In genomic region chr17:85881636-85882170, GRCm38 (mm10) we compare ENCODE assay signal across 19 mouse cellular contexts.
DNase-seq lines count a peak whose midpoint lies in the region; ATAC-seq and TF ChIP-seq lines count a peak whose summit lies in the region.
"Had no signal": no experiment of that assay in that cellular context is flagged by ENCODE, and none has a peak within 500 bp of the region (broad histone marks: within the 10 kb centered on the region; RNA-seq: fewer than 3 reads in every experiment).

No protein-coding gene starts in this region.

- H3K36me3 ChIP-seq in forebrain, embryonic 10.5 days (replicated peaks) = no peaks in the 10 kb centered on the region
- no peaks in the 10 kb centered on the region for H3K36me3 ChIP-seq in forebrain, embryonic 16.5 days (ENCODE audit: control insufficient read depth, insufficient read depth)
- H3K36me3 ChIP-seq in lung, embryonic 14.5 days (ENCODE audit: insufficient read depth) = no peaks in the 10 kb centered on the region
- H3K36me3 ChIP-seq in liver, postnatal 0 days (replicated peaks; ENCODE audit: insufficient read depth, low read length) = no peaks in the 10 kb centered on the region; the same call in 1 of the 2 replicates
- no peaks in the 10 kb centered on the region for H3K36me3 ChIP-seq in hindbrain, embryonic 11.5 days (ENCODE audit: control insufficient read depth, insufficient read depth, low read length)
- H3K36me3 ChIP-seq: embryonic facial prominence, embryonic 13.5 days; hindbrain, embryonic 15.5 days; limb, embryonic 15.5 days had no signal

- H3K4me3 ChIP-seq in forebrain, embryonic 10.5 days = no peak overlapping the region
- H3K4me3 ChIP-seq in forebrain, embryonic 16.5 days (replicated peaks; ENCODE audit: low read length) = no peak overlapping the region
- no peak overlapping the region for H3K4me3 ChIP-seq in lung, embryonic 14.5 days (ENCODE audit: low read depth, low read length)
- no peak overlapping the region for H3K4me3 ChIP-seq in liver, postnatal 0 days (ENCODE audit: low read depth, low read length)
- no peak overlapping the region for H3K4me3 ChIP-seq in hindbrain, embryonic 11.5 days (ENCODE audit: low read depth, low read length)
- H3K4me3 ChIP-seq: embryonic facial prominence, embryonic 13.5 days; hindbrain, embryonic 15.5 days; limb, embryonic 15.5 days had no signal

- in situ Hi-C loops in Patski (cut with MboI; ENCODE audit: low pct_unique_long_range_greater_than_20kb) = no loop called here

- no peak for TF ChIP-seq CTCF in lung, embryonic 14.5 days (IDR thresholded peaks at IDR 0.05; ENCODE audit: low read depth)
- TF ChIP-seq CTCF in Patski (IDR thresholded peaks at IDR 0.05) = no peak
- no peak for TF ChIP-seq CTCF in liver, postnatal 0 days (IDR thresholded peaks at IDR 0.05; ENCODE audit: low read depth)

- peaks cover 74% of the 10 kb centered on the region for H3K27me3 ChIP-seq in forebrain, embryonic 10.5 days (ENCODE audit: poor library complexity, severe bottlenecking)
- no peaks in the 10 kb centered on the region for H3K27me3 ChIP-seq in forebrain, embryonic 16.5 days (replicated peaks; ENCODE audit: control insufficient read depth, insufficient read depth, low read length)
- no peaks in the 10 kb centered on the region for H3K27me3 ChIP-seq in lung, embryonic 14.5 days (ENCODE audit: insufficient read depth, low read length)
- H3K27me3 ChIP-seq in Patski = no peaks in the 10 kb centered on the region
- peaks cover 51% of the 10 kb centered on the region for H3K27me3 ChIP-seq in liver, postnatal 0 days (ENCODE audit: insufficient read depth, low read length)
- H3K27me3 ChIP-seq in hindbrain, embryonic 11.5 days (ENCODE audit: control insufficient read depth, insufficient read depth, low read length) = no peaks in the 10 kb centered on the region
- H3K27me3 ChIP-seq: hindbrain, embryonic 15.5 days had no signal

- H3K27ac ChIP-seq in forebrain, embryonic 10.5 days = peak overlapping the region; percentile 60
- no peak overlapping the region for H3K27ac ChIP-seq in forebrain, embryonic 16.5 days (ENCODE audit: low read length)
- peak overlapping the region; percentile 58 for H3K27ac ChIP-seq in lung, embryonic 14.5 days (ENCODE audit: low read depth)
- no peak overlapping the region for H3K27ac ChIP-seq in liver, postnatal 0 days (ENCODE audit: low read depth)
- no peak overlapping the region for H3K27ac ChIP-seq in hindbrain, embryonic 11.5 days (ENCODE audit: low read depth, low read length)
- H3K27ac ChIP-seq: hindbrain, embryonic 15.5 days; limb, embryonic 15.5 days had no signal

- no peak overlapping the region for H3K9ac ChIP-seq in forebrain, embryonic 16.5 days (replicated peaks; ENCODE audit: low read depth, low read length)
- no peak overlapping the region for H3K9ac ChIP-seq in lung, embryonic 14.5 days
- no peak overlapping the region for H3K9ac ChIP-seq in liver, postnatal 0 days (replicated peaks)
- no peak overlapping the region for H3K9ac ChIP-seq in hindbrain, embryonic 11.5 days (ENCODE audit: low read depth, low read length)
- H3K9ac ChIP-seq: embryonic facial prominence, embryonic 13.5 days; hindbrain, embryonic 15.5 days; limb, embryonic 15.5 days had no signal

- ATAC-seq in forebrain, embryonic 16.5 days = no peak
- ATAC-seq in lung, embryonic 14.5 days (ENCODE audit: insufficient read depth) = peak; percentile 32; the same call in 1 of the 2 replicates
- no peak for ATAC-seq in Patski
- ATAC-seq in liver, postnatal 0 days = peak; percentile 44; the same call in 1 of the 2 replicates
- no peak for ATAC-seq in hindbrain, embryonic 11.5 days (ENCODE audit: low FRiP score)
- ATAC-seq: midbrain, embryonic 16.5 days had no signal

- no peak for DNase-seq in forebrain, embryonic 10.5 days (ENCODE audit: extremely low spot score, low spot score)
- peak; percentile 56 for DNase-seq in lung, embryonic 14.5 days
- DNase-seq in lung, postnatal 14 days = no peak
- DNase-seq in Patski (ENCODE audit: low read depth, low spot score) = peak; percentile 33
- DNase-seq in liver, postnatal 0 days = no peak
- no peak for DNase-seq in thymus, postnatal 36 days
- no peak for DNase-seq in hindbrain, embryonic 11.5 days (ENCODE audit: low spot score)
- DNase-seq: cerebellum, adult 8-10 months; heart, postnatal 14 days; kidney, adult 8-10 months; kidney, postnatal 4 days; spleen, adult 18-20 months; thymus, adult 2 months had no signal

- 43% methylated on average over 8 of the region's 8 CpGs for WGBS in forebrain, embryonic 10.5 days
- WGBS in forebrain, embryonic 16.5 days = 11% methylated on average over 8 of the region's 8 CpGs
- WGBS in lung, embryonic 14.5 days = 50% methylated on average over 8 of the region's 8 CpGs
- WGBS in liver, postnatal 0 days (ENCODE audit: insufficient replicate concordance) = 59% methylated on average over 8 of the region's 8 CpGs
- WGBS in hindbrain, embryonic 11.5 days = 59% methylated on average over 8 of the region's 8 CpGs

- H3K4me1 ChIP-seq in forebrain, embryonic 10.5 days = peaks cover 31% of the 10 kb centered on the region
- 0 out of 2 replicates have a peak, but pooled peaks cover 7% of the 10 kb centered on the region for H3K4me1 ChIP-seq in forebrain, embryonic 16.5 days (replicated peaks; ENCODE audit: control insufficient read depth, insufficient read depth, low read length)
- H3K4me1 ChIP-seq in lung, embryonic 14.5 days (ENCODE audit: insufficient read depth) = peaks cover 6% of the 10 kb centered on the region; the same call in 1 of the 2 replicates
- H3K4me1 ChIP-seq in liver, postnatal 0 days (ENCODE audit: insufficient read depth) = 0 out of 2 replicates have a peak, but pooled peaks cover 3% of the 10 kb centered on the region
- H3K4me1 ChIP-seq in hindbrain, embryonic 11.5 days (replicated peaks; ENCODE audit: control insufficient read depth, insufficient read depth, low read length) = no peaks in the 10 kb centered on the region

- no peak for TF ChIP-seq EP300 in liver, postnatal 0 days (IDR thresholded peaks at IDR 0.05; ENCODE audit: low read depth)

- POLR2A ChIA-PET in Patski (lab: Charles Lee) = no interaction called here

- no peak overlapping the region for H3K4me2 ChIP-seq in forebrain, embryonic 16.5 days (ENCODE audit: low read length)
- no peak overlapping the region for H3K4me2 ChIP-seq in lung, embryonic 14.5 days
- H3K4me2 ChIP-seq in liver, postnatal 0 days (ENCODE audit: low read depth, low read length) = no peak overlapping the region
- H3K4me2 ChIP-seq in hindbrain, embryonic 11.5 days (replicated peaks; ENCODE audit: low read depth, low read length) = no peak overlapping the region
- H3K4me2 ChIP-seq: embryonic facial prominence, embryonic 13.5 days; heart, embryonic 11.5 days; hindbrain, embryonic 15.5 days; limb, embryonic 15.5 days had no signal

- no peaks in the 10 kb centered on the region for H3K9me3 ChIP-seq in forebrain, embryonic 10.5 days
- no peaks in the 10 kb centered on the region for H3K9me3 ChIP-seq in forebrain, embryonic 16.5 days (ENCODE audit: control insufficient read depth, low read length)
- no peaks in the 10 kb centered on the region for H3K9me3 ChIP-seq in lung, embryonic 14.5 days (ENCODE audit: low read depth, low read length)
- H3K9me3 ChIP-seq in liver, postnatal 0 days (ENCODE audit: low read length) = no peaks in the 10 kb centered on the region
- no peaks in the 10 kb centered on the region for H3K9me3 ChIP-seq in hindbrain, embryonic 11.5 days (ENCODE audit: control insufficient read depth, low read length)
- H3K9me3 ChIP-seq: embryonic facial prominence, embryonic 13.5 days; hindbrain, embryonic 15.5 days; limb, embryonic 15.5 days had no signal

- CTCF ChIA-PET in Patski (lab: Charles Lee) = no interaction called here

Comparison
In these comparisons a context has a peak if more than half of its experiments do, and no peak if none do; other contexts are left out.
1. DNase-seq: peak in lung, embryonic 14.5 days (single experiment) and Patski (single experiment); none in forebrain, embryonic 10.5 days (single experiment), lung, postnatal 14 days (single experiment), liver, postnatal 0 days (single experiment), thymus, postnatal 36 days (0 of 2) and hindbrain, embryonic 11.5 days (single experiment).
2. H3K27ac ChIP-seq: peak in forebrain, embryonic 10.5 days (single experiment) and lung, embryonic 14.5 days (single experiment); none in forebrain, embryonic 16.5 days (single experiment), liver, postnatal 0 days (single experiment) and hindbrain, embryonic 11.5 days (single experiment).
3. ATAC-seq: peak in lung, embryonic 14.5 days (single experiment) and liver, postnatal 0 days (single experiment); none in forebrain, embryonic 16.5 days (single experiment), Patski (single experiment) and hindbrain, embryonic 11.5 days (single experiment).